Mouse (Mus musculus) erythroblast, embryonic 14.5 days (primary cell): ENCODE data around the gene Slc37a2.

Experiments
- GATA1 ChIP-seq: IDR thresholded peaks from 2 replicates; pipeline ENCODE4 v1.6.1; 2012; ENCODE audit warnings: low read length, inconsistent platforms, mixed read lengths
- TAL1 ChIP-seq: IDR thresholded peaks from 3 replicates; pipeline ENCODE4 v1.6.1; 2012; ENCODE audit warnings: low read length, inconsistent platforms, mixed read lengths

- no peak for TF ChIP-seq TAL1
- no peak for TF ChIP-seq GATA1
These were observed 7.1 kb downstream of the Slc37a2 start for GRCm38 (mm10) chr9:37248381-37248906.
